Mouse (Mus musculus) layer of hippocampus, adult 2 months (tissue): ENCODE measurements around the gene Olfr47. TPM values are rescaled to one million over a fixed set of nuclear protein-coding genes. Genes with fewer than 3 reads are reported as not detected.
"Not testable (repeated sequence)": the region's sequence is repeated elsewhere in the genome, so short reads cannot be mapped to it uniquely, and the experiment has no call there.

Source experiments
- DNase-seq, 2 experiments: peaks; one replicate each; pipeline ENCODE4 v3.0.0; 2022; ENCODE audit warnings: low spot score in 2 of 2
- H3K27ac ChIP-seq: fragments of 200-600 bp; 2 replicates; pipeline ENCODE4 v1.8.1; 2022
- H3K4me3 ChIP-seq: fragments of 200-600 bp; 2 replicates; pipeline ENCODE4 v1.8.1; 2022; ENCODE audit warnings: mild to moderate bottlenecking
- CTCF ChIP-seq: fragments of 200-600 bp; conservative IDR thresholded peaks from 2 replicates; pipeline ENCODE4 v1.8.1; 2022; ENCODE audit warnings: antibody characterized with exemption, mild to moderate bottlenecking, moderate library complexity
- long read RNA-seq, 2 experiments: library from polyadenylated mRNA; stranded (forward); transcript quantifications; one replicate each; pipeline ENCODE4 v2.0.0; 2021; ENCODE audit warnings: borderline mapping rate in 2 of 2
- total RNA-seq, 2 experiments: library from RNA; stranded (reverse); gene quantifications; 2 replicates each; pipeline ENCODE4 v1.2.3; 2021

Gene Olfr47
- not detected for total RNA-seq
- long read RNA-seq, experiment 1: 0 reads
- long read RNA-seq, experiment 2: 0 reads

DNA sequence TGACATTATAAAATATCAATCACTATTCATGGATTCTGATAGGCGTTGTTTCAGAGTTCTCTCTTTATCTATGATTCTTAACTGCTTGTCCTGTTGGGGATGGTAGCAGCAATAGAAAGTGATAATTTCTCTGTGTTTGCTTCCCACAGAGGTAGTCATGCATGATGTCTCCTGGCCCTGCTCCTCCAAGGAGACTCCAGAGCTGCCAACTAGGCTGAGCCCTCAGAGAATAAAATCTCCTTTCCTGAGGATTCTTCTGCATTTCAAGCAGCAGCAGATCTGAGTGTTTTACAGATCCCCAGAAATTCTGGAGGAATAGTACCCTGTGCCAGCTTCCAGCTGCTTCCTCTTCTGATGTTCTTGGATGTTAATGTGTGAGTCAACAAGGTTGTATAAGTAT is at the start of gene Olfr47:
Olfr47 (plus strand) TSS at position 275 of the 400 bp plus-strand sequence.
- DNase-seq, H3K27ac ChIP-seq, H3K4me3 ChIP-seq: not testable (repeated sequence)

DNA sequence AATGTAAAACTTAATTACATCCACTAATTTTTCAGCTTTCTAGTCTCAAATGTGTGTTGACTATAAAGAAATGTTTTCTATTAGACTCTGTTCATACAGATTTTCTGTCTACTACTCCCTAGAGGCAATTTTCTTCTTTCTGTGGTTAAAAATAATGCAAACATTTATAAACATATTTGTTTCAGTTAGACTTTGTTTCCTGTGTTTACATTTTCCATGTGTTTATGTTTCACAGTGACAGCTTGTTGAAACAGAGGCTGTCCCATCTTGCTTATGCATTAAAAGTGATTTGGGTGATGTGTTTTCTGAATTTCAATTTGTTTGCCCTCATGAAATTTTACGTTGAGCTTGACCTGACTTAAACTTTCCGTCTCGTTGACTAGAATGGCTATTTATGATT is 40.3 kb upstream of the Olfr47 start:
- no peak overlapping the region for H3K4me3 ChIP-seq
- TF ChIP-seq CTCF: no peak
- no peak for DNase-seq
- H3K27ac ChIP-seq: no peak overlapping the region

DNA sequence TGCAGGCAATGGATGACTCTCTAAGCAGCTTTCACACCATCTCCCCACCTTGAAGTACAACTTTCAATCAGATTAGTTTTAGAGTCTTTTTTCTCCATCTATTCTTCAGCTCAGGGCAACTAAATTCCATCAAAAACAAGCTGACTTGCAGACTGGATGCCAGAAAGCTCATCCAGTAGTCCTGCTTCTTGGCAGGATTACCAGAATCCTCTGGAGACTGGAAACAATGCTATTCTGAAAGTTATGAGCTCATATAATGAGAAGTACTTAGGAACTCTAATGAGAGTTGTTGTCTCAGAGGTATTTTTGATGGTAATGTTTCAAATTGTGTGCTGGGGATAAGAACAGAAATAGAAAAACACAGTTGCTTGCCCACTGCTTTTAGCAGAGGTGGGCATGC is 34.5 kb upstream of the Olfr47 start, which contains the start of gene Olfr435:
Olfr435 (plus strand) TSS at position 366 of the 400 bp plus-strand sequence.
- TF ChIP-seq CTCF: no peak
- no peak within 1 kb of the TSS for H3K4me3 ChIP-seq
- H3K27ac ChIP-seq: no peak within 1 kb of the TSS
- no peak for DNase-seq

DNA sequence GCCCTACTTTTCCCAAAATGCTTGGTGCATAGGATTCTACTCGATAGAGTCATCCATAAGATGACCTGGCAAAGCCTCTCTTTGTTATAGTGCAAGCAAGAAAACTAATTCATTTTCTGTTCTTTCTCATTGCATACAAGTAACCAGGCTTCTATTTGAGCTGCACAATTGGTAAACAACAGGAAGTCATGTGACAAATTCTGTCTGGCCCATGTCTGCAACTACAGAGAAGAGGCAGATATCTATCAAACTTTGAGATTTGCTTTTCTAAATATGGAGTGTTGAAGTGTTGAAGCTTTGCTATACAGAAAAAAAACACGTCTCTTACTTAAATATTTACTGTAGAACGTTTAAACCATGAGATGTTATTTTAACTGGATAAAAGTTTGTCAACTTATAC is 33.2 kb upstream of the Olfr47 start:
- Histone ChIP-seq H3K4me3 (no peak overlapping the region), H3K27ac (no peak overlapping the region)
- no peak for TF ChIP-seq CTCF
- no peak for DNase-seq

DNA sequence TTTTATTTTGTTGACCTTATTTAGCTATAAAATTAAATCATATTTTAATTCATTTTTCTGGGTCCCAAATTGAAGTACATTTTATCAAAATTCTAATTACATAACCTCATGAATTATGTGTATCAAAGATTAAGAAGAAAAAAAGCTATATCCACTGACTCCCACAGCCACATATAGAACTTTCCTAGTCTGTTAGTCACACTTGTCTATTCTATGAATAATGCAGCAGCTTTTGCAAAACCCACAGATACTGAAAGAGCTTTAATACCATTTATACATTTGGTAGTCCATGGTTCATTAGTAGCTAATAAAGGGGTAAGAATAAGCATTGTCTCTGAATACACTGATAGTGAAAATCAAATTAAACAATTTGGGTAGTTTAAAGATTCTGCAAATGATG is 28.5 kb upstream of the Olfr47 start:
- H3K27ac ChIP-seq: no peak overlapping the region
- H3K4me3 ChIP-seq: no peak overlapping the region
- TF ChIP-seq CTCF: no peak
- no peak for DNase-seq

DNA sequence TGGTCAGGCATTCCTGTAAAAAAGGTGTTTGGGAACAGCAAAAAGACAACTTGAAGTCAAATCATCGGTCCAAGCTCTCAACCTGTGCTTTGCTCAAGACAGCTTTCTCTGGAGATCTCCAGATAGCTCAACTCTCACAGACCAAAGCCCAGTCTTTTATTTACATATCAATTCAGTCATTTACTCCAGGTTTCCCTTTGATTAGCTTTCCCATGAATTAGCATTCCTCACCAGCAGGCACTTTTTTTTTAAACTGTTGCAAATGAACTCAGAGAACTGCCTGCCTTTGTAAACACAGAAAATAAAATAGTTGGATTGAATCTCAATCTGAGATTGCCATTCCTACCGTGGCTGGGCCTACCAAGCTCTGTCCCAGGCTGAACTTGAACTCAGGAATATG is 26.0 kb upstream of the Olfr47 start:
- DNase-seq: no peak
- no peak for TF ChIP-seq CTCF
- no peak overlapping the region for H3K27ac ChIP-seq
- no peak overlapping the region for H3K4me3 ChIP-seq

DNA sequence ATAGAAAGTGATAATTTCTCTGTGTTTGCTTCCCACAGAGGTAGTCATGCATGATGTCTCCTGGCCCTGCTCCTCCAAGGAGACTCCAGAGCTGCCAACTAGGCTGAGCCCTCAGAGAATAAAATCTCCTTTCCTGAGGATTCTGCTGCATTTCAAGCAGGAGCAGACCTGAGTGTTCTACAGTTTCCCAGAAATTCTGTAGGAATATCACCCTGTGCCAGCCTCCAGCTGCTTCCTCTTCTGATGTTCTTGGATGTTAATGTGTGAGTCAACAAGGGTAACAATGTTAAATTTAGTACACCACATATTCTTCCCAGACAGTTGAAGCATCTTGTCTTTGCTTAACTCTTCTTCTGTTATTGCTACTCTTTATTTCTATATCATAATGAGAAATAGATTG is 18.5 kb upstream of the Olfr47 start, which contains the start of gene Olfr434:
Olfr434 (plus strand) TSS at position 149 of the 400 bp plus-strand sequence.
- H3K27ac ChIP-seq: not testable (repeated sequence)
- peak in 1 of 2 experiments; percentile 5 for DNase-seq

DNA sequence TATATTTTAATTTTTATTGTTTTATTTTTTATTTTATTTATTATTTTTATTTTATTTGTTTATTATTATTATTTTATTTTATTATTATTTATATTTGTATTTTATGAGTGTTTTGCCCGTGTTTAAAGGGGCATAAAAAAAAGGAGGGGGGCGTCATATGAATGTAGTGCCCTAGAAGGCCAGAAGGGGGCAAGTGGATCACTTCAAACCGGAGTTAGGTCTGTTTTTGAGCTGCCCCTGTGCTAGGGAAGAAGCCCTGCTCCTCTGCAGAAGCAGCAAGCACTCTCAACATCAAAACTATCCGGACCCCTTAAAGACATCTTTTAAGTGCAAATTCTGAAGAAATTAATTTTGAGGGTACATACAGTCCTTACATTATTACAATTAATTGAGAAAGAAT is 10.7 kb downstream of the Olfr47 start:
- peak; percentile 63 for TF ChIP-seq CTCF

More for the DNA sequence above, 18.5 kb upstream of the Olfr47 start, which contains the start of gene Olfr434:
- not testable (repeated sequence) for H3K4me3 ChIP-seq

DNA sequence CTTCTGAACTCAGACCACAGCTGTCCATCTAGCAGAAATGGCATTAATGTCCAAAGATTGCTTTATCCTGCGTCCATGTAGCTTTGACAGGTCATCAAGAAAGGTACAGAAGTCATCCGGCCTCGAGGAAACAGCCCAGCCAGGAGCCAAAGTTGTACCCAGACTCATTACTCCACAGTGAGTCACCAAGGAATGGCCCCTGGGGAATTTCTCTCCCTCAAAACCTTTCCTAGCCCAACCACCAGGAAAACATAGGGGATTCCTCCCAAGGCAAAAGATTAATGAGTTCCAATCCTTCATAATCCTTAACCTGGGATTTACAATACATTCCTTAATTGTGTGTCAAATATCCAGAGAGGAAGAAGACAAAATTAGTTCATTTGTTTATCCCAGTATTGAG is 16.1 kb downstream of the Olfr47 start:
- Histone ChIP-seq H3K27ac (no peak overlapping the region), H3K4me3 (no peak overlapping the region)
- DNase-seq: no peak
- no peak for TF ChIP-seq CTCF

More for the DNA sequence above, 10.7 kb downstream of the Olfr47 start:
- no peak for DNase-seq
- H3K4me3 ChIP-seq: no peak overlapping the region
- H3K27ac ChIP-seq: no peak overlapping the region

DNA sequence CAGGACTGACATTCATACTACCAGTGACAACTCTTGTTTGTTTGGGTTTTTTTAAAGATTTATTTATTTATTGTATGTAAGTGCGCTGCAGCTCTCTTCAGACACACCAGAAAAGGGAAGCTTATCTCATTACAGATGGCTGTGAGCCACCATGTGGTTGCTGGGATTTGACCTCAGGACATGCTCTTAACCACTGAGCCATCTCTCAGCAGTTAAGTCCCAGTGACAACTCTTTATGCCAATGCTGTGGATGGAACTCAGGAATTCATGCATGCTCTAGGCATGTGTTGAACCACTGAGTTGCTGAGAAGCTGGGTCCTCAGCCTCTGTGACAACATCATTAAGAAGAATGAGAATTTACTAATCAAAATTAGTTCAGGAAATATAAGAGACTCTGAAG is 21.7 kb downstream of the Olfr47 start:
- H3K27ac ChIP-seq: no peak overlapping the region
- no peak overlapping the region for H3K4me3 ChIP-seq
- TF ChIP-seq CTCF: no peak
- DNase-seq: no peak

DNA sequence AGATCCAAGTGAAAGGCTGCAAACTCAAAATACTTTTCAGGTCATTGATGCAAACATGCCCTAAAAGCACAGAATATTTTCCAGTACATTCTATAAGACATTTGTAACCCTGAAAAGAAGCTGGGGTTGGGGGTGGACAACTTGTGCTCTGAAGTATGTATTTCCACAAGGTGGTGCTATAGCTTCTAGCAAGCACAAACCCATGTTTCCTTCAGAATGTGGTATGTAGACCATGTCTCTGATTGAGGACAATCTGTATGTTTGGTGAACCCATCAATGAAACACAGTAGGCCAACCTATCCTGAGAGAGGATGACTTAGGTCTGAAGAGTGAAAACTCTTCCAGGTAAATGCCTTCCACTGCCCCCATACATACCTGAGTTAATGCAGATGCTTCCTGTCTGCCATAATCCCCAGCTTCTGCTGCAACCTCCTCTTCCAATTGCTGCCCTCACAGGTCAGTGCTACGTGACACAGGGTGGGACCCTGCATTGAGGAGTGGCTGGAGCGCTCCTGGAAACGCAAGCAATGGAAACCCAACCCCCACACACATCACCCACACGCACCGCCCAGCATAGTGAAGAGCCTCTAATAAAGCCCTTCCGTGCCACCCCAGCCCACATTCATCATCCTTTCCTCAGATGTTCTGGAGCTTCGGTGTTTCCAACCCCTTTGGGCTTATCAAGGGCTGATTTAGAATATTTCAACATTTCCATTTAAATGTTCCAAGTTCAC is 23.0 kb downstream of the Olfr47 start:
- DNase-seq: no peak
- peak; percentile 79 for TF ChIP-seq CTCF
- H3K27ac ChIP-seq: no peak overlapping the region
- H3K4me3 ChIP-seq: no peak overlapping the region

DNA sequence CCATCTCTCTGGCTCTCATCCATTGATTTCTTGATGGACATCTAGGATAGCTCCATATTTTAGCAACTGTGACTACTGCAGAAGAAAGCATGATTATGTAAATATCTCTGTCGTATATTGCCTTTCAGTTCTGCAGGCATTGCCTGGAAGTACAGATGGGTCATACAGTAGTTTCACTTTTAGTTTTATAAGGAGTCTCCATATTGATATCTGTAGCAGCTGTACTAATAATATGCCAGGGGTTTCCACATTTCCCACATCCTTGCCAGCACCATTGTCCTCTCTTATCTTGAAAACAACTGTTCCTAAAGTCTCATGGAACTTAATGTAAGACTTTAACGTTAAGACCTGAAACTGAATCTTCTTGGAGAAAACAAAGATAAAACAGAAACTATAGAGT is 29.4 kb downstream of the Olfr47 start:
- TF ChIP-seq CTCF: no peak
- Histone ChIP-seq H3K4me3 (no peak overlapping the region), H3K27ac (no peak overlapping the region)
- DNase-seq: no peak

DNA sequence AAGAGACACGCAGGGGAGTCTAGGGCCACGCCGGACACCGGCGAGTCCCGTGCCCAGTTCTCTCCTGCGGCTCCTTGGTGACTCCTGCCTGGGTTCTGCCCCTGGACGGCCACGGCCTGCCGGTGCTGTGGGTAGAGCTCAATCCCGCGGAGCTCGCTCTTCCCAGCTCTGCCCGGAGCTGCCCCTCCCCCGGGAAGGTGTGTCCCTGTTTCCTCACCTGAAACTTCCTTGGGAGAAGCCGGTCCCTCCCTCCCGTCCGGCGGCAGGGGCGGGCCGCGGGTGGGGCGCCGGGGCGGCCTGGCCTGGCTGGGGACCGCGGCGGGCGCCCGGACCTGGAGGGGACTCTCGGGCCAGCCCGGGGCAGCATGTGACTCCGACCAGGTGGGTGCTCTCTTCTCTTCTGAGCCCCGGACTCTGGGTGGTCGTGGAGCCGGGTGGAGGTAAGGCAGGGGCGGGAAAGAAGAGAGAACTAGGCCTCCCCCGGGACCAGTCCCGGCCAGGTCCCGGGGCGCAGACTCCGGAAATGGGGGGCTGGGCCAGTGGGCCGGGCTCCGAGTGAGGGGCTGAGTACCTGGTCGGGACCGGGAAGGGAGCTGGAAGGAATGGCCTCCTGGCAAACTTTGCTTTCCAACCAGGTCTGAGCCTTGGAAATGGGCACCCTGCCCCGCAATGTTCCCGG is 34.2 kb downstream of the Olfr47 start, which contains the start of gene Arhgef5:
Arhgef5 (plus strand) TSS at position 220 of the 679 bp plus-strand sequence.
- TF ChIP-seq CTCF: no peak
- peak within 1 kb of the TSS; percentile 47 for H3K27ac ChIP-seq
- DNase-seq: no peak
- peak within 1 kb of the TSS; percentile 41 for H3K4me3 ChIP-seq
